Mouse (Mus musculus) midbrain, embryonic 11.5 days (tissue): ENCODE results near the gene Krt2. TPM values are rescaled to one million over a fixed set of nuclear protein-coding genes. Genes with fewer than 3 reads are reported as not detected.
A peak's percentile ranks its signal among the peaks of the same experiment; 100 is the strongest.

Experiments
- ATAC-seq: fragments of 200-750 bp; cut with Nextera tagmentation; 2 replicates; pipeline ENCODE4 v1.8.0; 2017; ENCODE audit warnings: moderate TSS enrichment, moderate library complexity; ENCODE audit not compliant: low FRiP score
- DNase-seq: peaks from one replicate; pipeline ENCODE4 v3.0.0; 2015; ENCODE audit warnings: low spot score; ENCODE audit errors: missing footprints
- H3K27ac ChIP-seq: fragments of 300-500 bp; sonication (generic); 2 replicates; pipeline ENCODE4 v1.5.1; 2014; ENCODE audit warnings: low read depth, low read length
- H3K27me3 ChIP-seq: fragments of 300-500 bp; sonication (generic); 2 replicates; pipeline ENCODE4 v1.6.1; 2014; ENCODE audit warnings: mild to moderate bottlenecking, low read length, moderate library complexity, mixed read lengths; ENCODE audit not compliant: control insufficient read depth, insufficient read depth
- H3K36me3 ChIP-seq: fragments of 300-500 bp; sonication (generic); 2 replicates; pipeline ENCODE4 v1.6.1; 2014; ENCODE audit warnings: mild to moderate bottlenecking, low read length, moderate library complexity, mixed read lengths; ENCODE audit not compliant: control insufficient read depth, insufficient read depth
- H3K4me1 ChIP-seq: fragments of 300-500 bp; sonication (generic); 2 replicates; pipeline ENCODE4 v1.6.1; 2014; ENCODE audit warnings: low read length; ENCODE audit not compliant: control insufficient read depth, insufficient read depth
- H3K4me2 ChIP-seq: fragments of 300-500 bp; sonication (generic); 2 replicates; pipeline ENCODE4 v1.6.1; 2014; ENCODE audit warnings: mild to moderate bottlenecking, moderate library complexity
- H3K4me3 ChIP-seq: fragments of 300-500 bp; sonication (generic); 2 replicates; pipeline ENCODE4 v1.5.1; 2014; ENCODE audit warnings: low read depth, low read length
- H3K9ac ChIP-seq: fragments of 300-500 bp; sonication (generic); 2 replicates; pipeline ENCODE4 v1.6.1; 2014; ENCODE audit warnings: low read length
- H3K9me3 ChIP-seq: fragments of 300-500 bp; sonication (generic); 2 replicates; pipeline ENCODE4 v1.6.1; 2016; ENCODE audit warnings: low read length; ENCODE audit not compliant: control insufficient read depth
- WGBS: fragments of 180-500 bp; shearing (Covaris S2); extraction: QIAGEN DNeasy Blood & Tissue Kit; methylation state at CpG from one replicate; pipeline ENCODE4 v1.1.7; 2014; 5-methylcytosine and 5-hydroxymethylcytosine counted together
- polyA plus RNA-seq: library from polyadenylated mRNA; unstranded; fragments of >200 nt; fragmentation: Nextera tagmentation; extraction: Ambion mirVana; gene quantifications from 2 replicates; pipeline ENCODE4 v1.2.1, GENCODE M21; 2014

Krt2 gene
- polyA plus RNA-seq, 1 experiment from 2014 or later: not detected

DNA sequence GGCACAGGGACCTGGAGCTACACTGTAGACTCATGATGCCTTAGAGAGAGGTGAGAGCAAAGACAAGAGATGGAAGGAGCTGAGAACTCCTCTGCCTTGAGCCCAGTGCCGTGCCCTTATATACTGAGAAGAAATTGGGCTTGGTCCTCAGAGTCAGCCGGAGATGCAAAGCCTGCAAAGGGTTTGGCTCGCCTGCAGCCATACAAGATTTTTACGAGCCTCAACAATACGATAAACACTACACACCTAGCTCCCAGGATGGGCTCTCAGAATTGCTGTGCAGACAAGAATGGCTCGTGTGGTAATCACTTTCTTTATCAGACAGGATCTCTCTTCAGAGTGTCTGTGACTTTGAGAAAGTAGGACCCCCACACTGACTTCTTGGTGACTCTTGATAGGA lies 32.7 kb upstream of the Krt2 start, which contains the start of gene Krt1:
Gene Krt1 (minus strand): TSS at position 101 of the 400 bp plus-strand sequence.
- ATAC-seq (no peak), DNase-seq (no peak)
- H3K9ac ChIP-seq: no peak within 1 kb of the TSS
- H3K9me3 ChIP-seq: no peaks in the 10 kb centered on the region
- H3K4me3 ChIP-seq: no peak within 1 kb of the TSS
- H3K36me3 ChIP-seq: no peaks in the 10 kb centered on the region
- H3K4me2 ChIP-seq: no peak within 1 kb of the TSS
- no peak within 1 kb of the TSS for H3K27ac ChIP-seq
- H3K27me3 ChIP-seq: no peaks in the 10 kb centered on the region; the same call in 1 of the 2 replicates
- WGBS: 82% methylated on average over 6 of the region's 6 CpGs
- peaks cover 4% of the 10 kb centered on the region; the same call in 1 of the 2 replicates for H3K4me1 ChIP-seq

DNA sequence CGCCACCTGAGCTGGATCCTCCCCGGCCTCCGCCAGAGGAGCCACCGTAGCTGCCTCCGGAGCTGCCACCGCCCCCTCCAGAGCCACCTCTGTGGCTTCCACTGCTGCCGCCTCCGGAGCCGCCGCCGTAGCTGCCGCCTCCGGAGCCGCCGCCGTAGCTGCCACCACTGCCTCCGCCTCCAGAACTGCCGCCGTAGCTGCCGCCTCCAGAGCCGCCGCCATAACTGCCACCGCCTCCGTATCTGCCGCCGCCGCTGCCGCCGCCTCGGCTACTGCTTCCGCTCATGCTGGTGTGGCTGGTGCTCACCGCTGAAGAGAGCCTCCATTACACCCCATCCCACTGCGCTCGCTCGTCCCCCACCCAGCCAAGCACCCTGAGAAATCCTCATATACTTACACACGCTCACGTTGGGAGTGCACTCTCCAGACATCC lies 28.0 kb upstream of the Krt2 start:
- Histone ChIP-seq H3K4me3 (peak overlapping the region; percentile 48), H3K9ac (peak overlapping the region; percentile 86), H3K4me1 (no peaks in the 10 kb centered on the region; the same call in 1 of the 2 replicates), H3K27me3 (no peaks in the 10 kb centered on the region), H3K36me3 (no peaks in the 10 kb centered on the region), H3K27ac (no peak overlapping the region), H3K4me2 (peak overlapping the region; percentile 69), H3K9me3 (no peaks in the 10 kb centered on the region)
- WGBS: 1% methylated on average over 35 of the region's 37 CpGs
- ATAC-seq (peak; percentile 81), DNase-seq (peak; percentile 94)

DNA sequence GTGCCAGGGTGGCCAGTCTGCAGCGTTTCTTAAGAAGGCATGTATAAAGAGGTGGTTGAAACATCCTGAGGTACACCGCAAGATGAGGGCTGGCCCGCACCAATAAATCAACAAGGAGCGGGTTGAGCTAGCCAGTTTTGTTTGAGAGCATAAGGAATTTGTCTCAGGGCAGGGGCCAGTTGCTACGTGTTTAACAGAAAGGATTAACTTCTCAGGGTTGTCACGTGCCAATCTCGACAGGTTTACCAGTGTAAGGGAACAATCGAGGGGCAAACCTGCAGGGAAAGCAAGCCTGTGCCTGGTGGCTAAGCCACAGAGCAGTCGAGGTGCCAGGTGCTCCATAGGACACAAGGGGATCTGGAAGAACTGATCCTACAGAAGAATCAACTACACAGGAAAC lies 25.2 kb upstream of the Krt2 start:
- DNase-seq: no peak
- Histone ChIP-seq H3K27ac (no peak overlapping the region), H3K4me2 (no peak overlapping the region), H3K9me3 (no peaks in the 10 kb centered on the region), H3K9ac (no peak overlapping the region), H3K4me1 (no peaks in the 10 kb centered on the region; the same call in 1 of the 2 replicates), H3K27me3 (no peaks in the 10 kb centered on the region; the same call in 1 of the 2 replicates), H3K36me3 (no peaks in the 10 kb centered on the region), H3K4me3 (no peak overlapping the region)
- ATAC-seq: no peak
- 62% methylated on average over 9 of the region's 9 CpGs for WGBS

DNA sequence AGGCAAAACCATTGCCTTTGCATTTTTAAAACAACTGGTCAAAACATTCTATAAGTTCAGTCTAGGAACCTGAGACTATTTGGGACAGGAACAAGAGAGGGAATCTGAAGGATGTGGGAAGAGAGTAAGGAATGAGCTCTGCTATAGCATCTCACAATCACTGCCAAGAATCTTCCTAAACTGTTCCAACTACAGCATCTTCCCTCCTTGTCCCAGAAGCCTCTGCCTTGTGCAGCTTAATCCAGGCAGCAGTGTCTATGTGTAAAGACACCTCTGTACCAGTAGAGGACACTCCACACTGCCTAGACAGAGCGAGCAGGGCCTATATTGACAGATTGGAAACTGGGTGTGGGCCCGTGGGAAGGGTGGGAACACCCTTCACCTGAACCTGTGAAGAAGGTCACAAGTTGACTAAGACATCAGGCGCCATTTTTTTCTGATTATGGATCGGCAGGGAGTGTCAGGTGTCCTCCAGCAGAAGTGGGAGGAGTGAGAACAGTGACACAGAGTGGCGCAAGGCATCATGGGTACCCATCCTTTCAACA lies 16.9 kb upstream of the Krt2 start:
- Histone ChIP-seq H3K4me2 (no peak overlapping the region), H3K4me1 (no peaks in the 10 kb centered on the region), H3K27me3 (no peaks in the 10 kb centered on the region; the same call in 1 of the 2 replicates), H3K27ac (no peak overlapping the region), H3K4me3 (no peak overlapping the region), H3K36me3 (no peaks in the 10 kb centered on the region), H3K9me3 (no peaks in the 10 kb centered on the region), H3K9ac (no peak overlapping the region)
- 61% methylated on average over 5 of the region's 5 CpGs for WGBS
- no peak for ATAC-seq
- DNase-seq: no peak

DNA sequence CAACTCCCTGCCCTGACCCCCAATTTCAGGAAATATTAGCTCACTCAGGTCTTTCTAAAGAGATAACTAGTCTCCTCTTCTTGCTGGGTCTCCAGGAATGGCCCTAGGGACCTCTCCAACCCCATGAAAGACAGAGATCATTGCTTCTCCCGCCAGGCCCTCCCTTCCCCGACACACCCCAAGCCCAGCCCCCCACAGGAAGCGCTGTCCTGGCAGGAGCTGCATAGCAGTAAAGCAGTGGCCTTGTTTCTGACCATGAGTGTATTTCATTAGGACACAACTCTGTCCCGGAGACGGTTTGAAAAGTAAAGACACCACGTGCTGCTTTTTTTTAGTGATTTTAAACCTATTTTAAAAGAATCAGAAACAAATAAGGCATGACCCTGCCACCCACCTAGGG lies 15.2 kb upstream of the Krt2 start:
- Histone ChIP-seq H3K4me1 (no peaks in the 10 kb centered on the region), H3K4me3 (no peak overlapping the region), H3K4me2 (no peak overlapping the region), H3K27ac (no peak overlapping the region), H3K27me3 (no peaks in the 10 kb centered on the region), H3K9me3 (no peaks in the 10 kb centered on the region), H3K9ac (no peak overlapping the region), H3K36me3 (no peaks in the 10 kb centered on the region)
- 54% methylated on average over 6 of the region's 6 CpGs for WGBS
- ATAC-seq (no peak), DNase-seq (no peak)

DNA sequence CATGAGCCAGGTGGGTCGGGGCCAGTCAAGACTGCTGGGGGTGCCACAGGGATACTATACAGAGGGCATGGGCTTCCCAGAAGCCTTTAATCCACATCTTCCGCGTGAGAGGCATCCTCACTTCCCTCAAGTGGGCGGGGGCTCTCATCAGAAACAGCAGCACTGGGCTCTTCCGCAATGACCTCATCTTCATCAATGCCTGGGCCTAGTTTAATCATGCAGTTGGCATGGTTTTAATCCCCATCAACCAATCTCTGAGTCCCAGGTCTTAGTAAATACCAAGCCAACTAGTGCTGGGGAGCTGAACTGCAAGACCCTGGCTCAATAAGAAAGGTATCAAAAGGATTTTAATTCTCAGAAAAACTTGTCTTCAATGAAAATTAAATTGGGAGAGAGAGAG lies 11.5 kb upstream of the Krt2 start:
- H3K4me3 ChIP-seq: no peak overlapping the region
- no peak overlapping the region for H3K9ac ChIP-seq
- WGBS: 70% methylated on average over 5 of the region's 5 CpGs
- no peak overlapping the region for H3K4me2 ChIP-seq
- H3K9me3 ChIP-seq: no peaks in the 10 kb centered on the region
- no peaks in the 10 kb centered on the region for H3K4me1 ChIP-seq
- no peak overlapping the region for H3K27ac ChIP-seq
- no peak for ATAC-seq
- no peaks in the 10 kb centered on the region for H3K27me3 ChIP-seq
- no peak for DNase-seq
- H3K36me3 ChIP-seq: no peaks in the 10 kb centered on the region

DNA sequence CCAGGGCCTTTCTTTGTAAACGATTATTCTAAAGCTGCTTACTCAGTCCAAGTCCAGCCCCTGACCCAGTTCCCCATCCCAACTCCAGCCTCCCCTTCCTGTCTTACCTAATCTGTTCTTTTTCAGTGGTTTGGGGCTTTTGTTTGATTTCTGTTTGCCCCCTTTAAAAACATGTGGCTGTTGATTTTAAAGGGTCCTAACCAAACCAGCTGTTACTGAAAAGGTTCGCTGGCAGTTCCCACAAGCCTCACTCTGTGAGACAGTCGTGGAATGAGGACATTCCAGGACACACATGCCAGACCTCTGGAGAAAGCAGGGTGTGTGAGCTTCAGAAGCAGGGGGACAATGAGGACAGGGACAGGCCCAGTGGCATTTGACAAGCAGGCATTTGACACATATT lies 3.8 kb upstream of the Krt2 start:
- Histone ChIP-seq H3K9ac (no peak overlapping the region), H3K4me1 (no peaks in the 10 kb centered on the region), H3K27me3 (no peaks in the 10 kb centered on the region), H3K4me3 (no peak overlapping the region), H3K27ac (no peak overlapping the region), H3K36me3 (no peaks in the 10 kb centered on the region), H3K9me3 (no peaks in the 10 kb centered on the region), H3K4me2 (no peak overlapping the region)
- ATAC-seq (no peak), DNase-seq (no peak)
- 27% methylated on average over 3 of the region's 3 CpGs for WGBS

DNA sequence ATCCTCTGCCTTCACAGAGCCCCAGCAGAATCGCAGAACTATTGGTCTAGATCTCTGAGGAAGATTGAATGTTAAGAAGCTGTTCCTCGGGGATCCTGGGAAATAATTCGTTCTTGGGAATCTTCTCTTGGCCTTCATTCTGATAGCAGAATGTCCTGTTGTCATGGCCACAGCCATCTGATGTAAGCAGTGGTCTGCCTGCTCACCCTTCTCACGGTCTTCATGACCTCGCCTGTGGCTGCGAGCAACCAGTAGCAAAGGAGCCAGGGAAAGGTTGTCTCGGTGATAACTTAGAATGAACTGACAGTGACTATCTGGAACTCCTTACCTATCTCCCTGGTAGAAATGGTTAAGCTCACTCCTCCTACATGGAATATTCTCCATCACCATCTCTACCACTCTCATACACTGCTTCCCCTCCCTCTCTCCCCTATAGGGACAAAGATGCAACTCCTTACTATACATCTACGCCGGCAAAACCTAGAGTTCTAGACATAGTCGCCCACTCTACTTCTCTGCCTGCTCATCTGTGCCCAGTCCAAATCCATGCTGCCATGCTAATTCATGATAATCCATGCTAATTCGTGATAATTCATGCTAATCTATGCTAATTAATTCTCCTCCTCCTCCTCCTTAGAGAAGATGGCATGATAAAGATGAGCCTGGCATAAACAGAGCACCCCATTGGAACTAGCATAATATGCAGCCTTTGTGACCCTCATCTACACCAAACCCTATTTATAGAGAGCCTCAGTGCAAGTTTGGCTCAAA lies 14.7 kb downstream of the Krt2 start:
- no peak for DNase-seq
- H3K9ac ChIP-seq: no peak overlapping the region
- H3K4me1 ChIP-seq: no peaks in the 10 kb centered on the region
- 81% methylated on average over 11 of the region's 11 CpGs for WGBS
- peak; percentile 50; the same call in 1 of the 2 replicates for ATAC-seq
- no peaks in the 10 kb centered on the region for H3K9me3 ChIP-seq
- H3K27me3 ChIP-seq: no peaks in the 10 kb centered on the region
- H3K27ac ChIP-seq: no peak overlapping the region
- no peak overlapping the region for H3K4me3 ChIP-seq
- no peaks in the 10 kb centered on the region for H3K36me3 ChIP-seq
- no peak overlapping the region for H3K4me2 ChIP-seq

DNA sequence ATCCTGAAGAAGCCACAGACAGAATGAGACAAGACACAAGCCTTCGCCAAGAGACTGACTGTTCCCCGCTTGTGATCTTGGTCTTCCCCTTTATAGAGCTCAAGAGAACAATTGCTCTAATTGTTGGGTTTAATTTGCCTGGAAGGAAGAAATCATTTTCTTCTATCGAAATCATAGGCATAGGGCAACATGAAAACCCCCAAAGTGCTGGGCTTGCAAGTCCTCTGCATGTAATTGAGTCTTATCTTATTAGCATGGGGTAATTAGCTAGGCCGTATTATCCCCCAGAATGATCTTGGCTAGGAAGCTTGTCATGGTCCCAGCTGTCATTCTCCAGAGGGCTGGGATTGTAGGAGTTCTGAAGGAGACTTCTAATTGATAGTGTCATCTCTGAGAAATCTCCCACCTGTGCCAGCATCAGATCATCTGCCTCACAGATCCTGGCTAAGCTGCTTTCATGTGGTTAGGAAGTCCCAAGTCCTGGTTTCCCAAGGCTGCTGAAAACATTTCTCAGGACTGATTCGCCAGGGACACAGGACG lies 15.6 kb downstream of the Krt2 start, which contains the start of gene Krt73:
Gene Krt73 (minus strand): TSS at position 51 of the 540 bp plus-strand sequence.
- Histone ChIP-seq H3K9ac (no peak within 1 kb of the TSS), H3K36me3 (no peaks in the 10 kb centered on the region), H3K27ac (no peak within 1 kb of the TSS), H3K9me3 (no peaks in the 10 kb centered on the region), H3K4me1 (no peaks in the 10 kb centered on the region), H3K27me3 (no peaks in the 10 kb centered on the region), H3K4me3 (no peak within 1 kb of the TSS), H3K4me2 (no peak within 1 kb of the TSS)
- no peak for ATAC-seq
- WGBS: 85% methylated on average over 6 of the region's 6 CpGs
- DNase-seq: no peak
